Mouse (Mus musculus): Measurements from ENCODE around the gene Naxe. TPM values are rescaled to one million over a fixed set of nuclear protein-coding genes. Genes with fewer than 3 reads are reported as not detected.

Naxe gene
- polyA plus RNA-seq, 1 experiment from 2014 or later: 134 TPM

- DNase-seq (ENCODE audit: low spot score) (peak; percentile 30), ATAC-seq (ENCODE audit: low FRiP score, low TSS enrichment) (no peak)
- peaks cover 14% of the 10 kb centered on the region; the same call in 1 of the 2 replicates for H3K27me3 ChIP-seq (ENCODE audit: control insufficient read depth, insufficient read depth, low read length)
- H3K4me3 ChIP-seq (ENCODE audit: low read depth, low read length): no peak within 1 kb of the TSS
- H3K4me1 ChIP-seq (replicated peaks; ENCODE audit: control insufficient read depth, insufficient read depth): no peaks in the 10 kb centered on the region
- no peak within 1 kb of the TSS for H3K27ac ChIP-seq (replicated peaks)
- H3K4me2 ChIP-seq (replicated peaks; ENCODE audit: low read depth): no peak within 1 kb of the TSS
- H3K9me3 ChIP-seq (ENCODE audit: control insufficient read depth, low read length): no peaks in the 10 kb centered on the region
- TF ChIP-seq CTCF (IDR thresholded peaks at IDR 0.05; ENCODE audit: low read depth) (peak; percentile 70), EP300 (optimal IDR thresholded peaks at IDR 0.05) (no peak)
- no peaks in the 10 kb centered on the region for H3K36me3 ChIP-seq (ENCODE audit: control insufficient read depth, insufficient read depth, low read length)
- 54% methylated on average over 5 of the region's 5 CpGs for WGBS
- H3K9ac ChIP-seq (ENCODE audit: low read length): no peak within 1 kb of the TSS
Measured at GRCm38 (mm10) chr3:88027434-88028186, 30.7 kb downstream of the Naxe start, which contains the start of gene Hapln2. Gene Hapln2, minus strand, starts transcription at chr3:88027583.

- no peaks in the 10 kb centered on the region for H3K4me1 ChIP-seq (replicated peaks; ENCODE audit: control insufficient read depth, insufficient read depth)
- ATAC-seq (ENCODE audit: low FRiP score, low TSS enrichment): no peak
- H3K36me3 ChIP-seq (ENCODE audit: control insufficient read depth, insufficient read depth, low read length): no peaks in the 10 kb centered on the region
- no peak overlapping the region for H3K27ac ChIP-seq (replicated peaks)
- TF ChIP-seq EP300 (optimal IDR thresholded peaks at IDR 0.05) (no peak), CTCF (IDR thresholded peaks at IDR 0.05; ENCODE audit: low read depth) (no peak)
- H3K4me3 ChIP-seq (ENCODE audit: low read depth, low read length): no peak overlapping the region
- WGBS: 59% methylated on average over 7 of the region's 7 CpGs
- H3K27me3 ChIP-seq (ENCODE audit: control insufficient read depth, insufficient read depth, low read length): peaks cover 17% of the 10 kb centered on the region; the same call in 1 of the 2 replicates
- H3K4me2 ChIP-seq (replicated peaks; ENCODE audit: low read depth): no peak overlapping the region
- H3K9ac ChIP-seq (ENCODE audit: low read length): no peak overlapping the region
- H3K9me3 ChIP-seq (ENCODE audit: control insufficient read depth, low read length): no peaks in the 10 kb centered on the region
- no peak for DNase-seq (ENCODE audit: low spot score)
Measured at GRCm38 (mm10) chr3:88026823-88027222, 31.5 kb downstream of the Naxe start.

- Histone ChIP-seq H3K27me3 (ENCODE audit: control insufficient read depth, insufficient read depth, low read length) (peaks cover 21% of the 10 kb centered on the region; the same call in 1 of the 2 replicates), H3K36me3 (ENCODE audit: control insufficient read depth, insufficient read depth, low read length) (no peaks in the 10 kb centered on the region), H3K9me3 (ENCODE audit: control insufficient read depth, low read length) (no peaks in the 10 kb centered on the region), H3K4me2 (replicated peaks; ENCODE audit: low read depth) (peak overlapping the region; percentile 90), H3K4me3 (ENCODE audit: low read depth, low read length) (peak overlapping the region; percentile 45), H3K27ac (replicated peaks) (no peak overlapping the region), H3K4me1 (replicated peaks; ENCODE audit: control insufficient read depth, insufficient read depth) (no peaks in the 10 kb centered on the region), H3K9ac (ENCODE audit: low read length) (peak overlapping the region; percentile 43; the same call in 1 of the 2 replicates)
- under 1% methylated on average over 69 of the region's 81 CpGs for WGBS
- TF ChIP-seq CTCF (IDR thresholded peaks at IDR 0.05; ENCODE audit: low read depth): no peak
- no peak for TF ChIP-seq EP300 (optimal IDR thresholded peaks at IDR 0.05)
- DNase-seq (ENCODE audit: low spot score): no peak
- ATAC-seq (ENCODE audit: low FRiP score, low TSS enrichment): no peak; the same call in 1 of the 2 replicates
Measured at GRCm38 (mm10) chr3:88023192-88024074, 34.9 kb downstream of the Naxe start.

- H3K9ac ChIP-seq (ENCODE audit: low read length): peak overlapping the region; percentile 43; the same call in 1 of the 2 replicates
Measured at GRCm38 (mm10) chr3:88022322-88023191, 35.7 kb downstream of the Naxe start.

GRCm38 (mm10) chr3:88010634-88011265 lies 47.5 kb downstream of the Naxe start:
- DNase-seq (ENCODE audit: low spot score) (no peak), ATAC-seq (ENCODE audit: low FRiP score, low TSS enrichment) (no peak)

More at GRCm38 (mm10) chr3:88022322-88023191, 35.7 kb downstream of the Naxe start:
- Histone ChIP-seq H3K27me3 (ENCODE audit: control insufficient read depth, insufficient read depth, low read length) (peaks cover 21% of the 10 kb centered on the region; the same call in 1 of the 2 replicates), H3K36me3 (ENCODE audit: control insufficient read depth, insufficient read depth, low read length) (no peaks in the 10 kb centered on the region), H3K4me1 (replicated peaks; ENCODE audit: control insufficient read depth, insufficient read depth) (no peaks in the 10 kb centered on the region), H3K27ac (replicated peaks) (no peak overlapping the region), H3K9me3 (ENCODE audit: control insufficient read depth, low read length) (no peaks in the 10 kb centered on the region), H3K4me2 (replicated peaks; ENCODE audit: low read depth) (peak overlapping the region; percentile 90), H3K4me3 (ENCODE audit: low read depth, low read length) (peak overlapping the region; percentile 45)
- peak; percentile 91 for ATAC-seq (ENCODE audit: low FRiP score, low TSS enrichment)
- WGBS: 2% methylated on average over 65 of the region's 66 CpGs
- TF ChIP-seq CTCF (IDR thresholded peaks at IDR 0.05; ENCODE audit: low read depth) (no peak; the same call in 1 of the 2 replicates), EP300 (optimal IDR thresholded peaks at IDR 0.05) (no peak)
- peak; percentile 90 for DNase-seq (ENCODE audit: low spot score)

More at GRCm38 (mm10) chr3:88010634-88011265, 47.5 kb downstream of the Naxe start:
- H3K4me3 ChIP-seq (ENCODE audit: low read depth, low read length): no peak overlapping the region
- H3K27ac ChIP-seq (replicated peaks): no peak overlapping the region
- H3K4me2 ChIP-seq (replicated peaks; ENCODE audit: low read depth): no peak overlapping the region
- H3K36me3 ChIP-seq (ENCODE audit: control insufficient read depth, insufficient read depth, low read length): no peaks in the 10 kb centered on the region
- no peaks in the 10 kb centered on the region for H3K27me3 ChIP-seq (ENCODE audit: control insufficient read depth, insufficient read depth, low read length)
- H3K9me3 ChIP-seq (ENCODE audit: control insufficient read depth, low read length): no peaks in the 10 kb centered on the region
- H3K4me1 ChIP-seq (replicated peaks; ENCODE audit: control insufficient read depth, insufficient read depth): no peaks in the 10 kb centered on the region
- no peak overlapping the region for H3K9ac ChIP-seq (ENCODE audit: low read length)
- TF ChIP-seq EP300 (optimal IDR thresholded peaks at IDR 0.05): no peak
- TF ChIP-seq CTCF (IDR thresholded peaks at IDR 0.05; ENCODE audit: low read depth): peak; percentile 64
- 9% methylated on average over 6 of the region's 6 CpGs for WGBS

Other genes starting within 250 kb of the Naxe start
- gene Pear1, start 234.2 kb downstream of the Naxe start, polyA plus RNA-seq (2015; fragmentation: Nextera tagmentation; extraction: Ambion mirVana): 6.1 and 6.8 TPM in 2 replicates
- gene Sh2d2a, start 211.7 kb downstream of the Naxe start, polyA plus RNA-seq (2015; fragmentation: Nextera tagmentation; extraction: Ambion mirVana): 0.08 and 0.11 TPM in 2 replicates
- gene Prcc, start 172.9 kb downstream of the Naxe start, polyA plus RNA-seq (2015; fragmentation: Nextera tagmentation; extraction: Ambion mirVana): 7.1 and 8.0 TPM in 2 replicates
- gene Hdgf, start 152.2 kb downstream of the Naxe start, polyA plus RNA-seq (2015; fragmentation: Nextera tagmentation; extraction: Ambion mirVana): 165 and 168 TPM in 2 replicates
- 61.4 and 63.4 TPM in 2 replicates for gene Mrpl24, start 139.0 kb downstream of the Naxe start, polyA plus RNA-seq (2015; fragmentation: Nextera tagmentation; extraction: Ambion mirVana)
- gene Isg20l2, start 128.2 kb downstream of the Naxe start, polyA plus RNA-seq (2015; fragmentation: Nextera tagmentation; extraction: Ambion mirVana): 20.2 and 21.5 TPM in 2 replicates
- gene Rrnad1, start 127.8 kb downstream of the Naxe start, polyA plus RNA-seq (2015; fragmentation: Nextera tagmentation; extraction: Ambion mirVana): 7.1 and 7.6 TPM in 2 replicates
- gene Crabp2, start 109.8 kb downstream of the Naxe start, polyA plus RNA-seq (2015; fragmentation: Nextera tagmentation; extraction: Ambion mirVana): 40.4 and 44.3 TPM in 2 replicates
- 5.3 and 5.7 TPM in 2 replicates for gene Nes, start 87.4 kb downstream of the Naxe start, polyA plus RNA-seq (2015; fragmentation: Nextera tagmentation; extraction: Ambion mirVana)
- 0.08 and 0.18 TPM in 2 replicates for gene Bcan, start 58.3 kb downstream of the Naxe start, polyA plus RNA-seq (2015; fragmentation: Nextera tagmentation; extraction: Ambion mirVana)
- not detected in 2 replicates for gene Hapln2, start 30.9 kb downstream of the Naxe start, polyA plus RNA-seq (2015; fragmentation: Nextera tagmentation; extraction: Ambion mirVana)
- 17.4 and 19.2 TPM in 2 replicates for gene Gpatch4, start 15.4 kb downstream of the Naxe start, polyA plus RNA-seq (2015; fragmentation: Nextera tagmentation; extraction: Ambion mirVana)
- gene Ttc24, start 19.8 kb upstream of the Naxe start, polyA plus RNA-seq (2015; fragmentation: Nextera tagmentation; extraction: Ambion mirVana): not detected in 2 replicates
- 3.8 and 4.5 TPM in 2 replicates for gene Iqgap3, start 23.5 kb upstream of the Naxe start, polyA plus RNA-seq (2015; fragmentation: Nextera tagmentation; extraction: Ambion mirVana)
- gene Mef2d, start 83.9 kb upstream of the Naxe start, polyA plus RNA-seq (2015; fragmentation: Nextera tagmentation; extraction: Ambion mirVana): 10.6 and 13.0 TPM in 2 replicates
- 19.4 and 27.0 TPM in 2 replicates for gene Rhbg, start 196.2 kb upstream of the Naxe start, polyA plus RNA-seq (2015; fragmentation: Nextera tagmentation; extraction: Ambion mirVana)
- 0.36 and 2.0 TPM in 2 replicates for gene Gm38392, start 228.7 kb upstream of the Naxe start, polyA plus RNA-seq (2015; fragmentation: Nextera tagmentation; extraction: Ambion mirVana)
- gene Tsacc, start 238.5 kb upstream of the Naxe start, polyA plus RNA-seq (2015; fragmentation: Nextera tagmentation; extraction: Ambion mirVana): 9.1 and 9.3 TPM in 2 replicates
- gene Cct3, start 238.6 kb upstream of the Naxe start, polyA plus RNA-seq (2015; fragmentation: Nextera tagmentation; extraction: Ambion mirVana): 230 and 233 TPM in 2 replicates

Measured in stomach, postnatal 0 days (tissue).